Mouse (Mus musculus): ENCODE measurements at regions not wholly inside any gene's neighbourhood (a gene's known extent, or its start where the extent isn't known, plus 50 kb on each side); places are given as distances from the start of the nearest gene placed in this dataset.

- WGBS = 67% methylated on average over 1 of the region's 1 CpGs
- ATAC-seq (ENCODE audit: low read depth) = no peak
- H3K9me3 ChIP-seq (ENCODE audit: control insufficient read depth, low read length) = no peaks in the 10 kb centered on the region
- no peak overlapping the region for H3K27ac ChIP-seq (ENCODE audit: low read length)
- H3K9ac ChIP-seq (ENCODE audit: low read length) = no peak overlapping the region
- H3K27me3 ChIP-seq (ENCODE audit: control insufficient read depth, insufficient read depth, low read depth, low read length) = no peaks in the 10 kb centered on the region
- no peaks in the 10 kb centered on the region for H3K36me3 ChIP-seq (ENCODE audit: control insufficient read depth, insufficient read depth, low read length)
- no peak overlapping the region for H3K4me2 ChIP-seq (ENCODE audit: low read depth, low read length)
- H3K4me1 ChIP-seq (replicated peaks; ENCODE audit: control insufficient read depth, insufficient read depth, low read length) = no peaks in the 10 kb centered on the region
- H3K4me3 ChIP-seq (ENCODE audit: low read length) = no peak overlapping the region
Observed at GRCm38 (mm10) chr2:46506951-46507350, 1389.8 kb upstream of the Zeb2 start.

- Histone ChIP-seq H3K9ac (ENCODE audit: low read length) (no peak overlapping the region), H3K4me1 (replicated peaks; ENCODE audit: control insufficient read depth, insufficient read depth, low read length) (no peaks in the 10 kb centered on the region), H3K4me3 (ENCODE audit: low read length) (no peak overlapping the region), H3K4me2 (ENCODE audit: low read depth, low read length) (no peak overlapping the region), H3K36me3 (ENCODE audit: control insufficient read depth, insufficient read depth, low read length) (no peaks in the 10 kb centered on the region), H3K27me3 (ENCODE audit: control insufficient read depth, insufficient read depth, low read depth, low read length) (no peaks in the 10 kb centered on the region), H3K9me3 (ENCODE audit: control insufficient read depth, low read length) (no peaks in the 10 kb centered on the region), H3K27ac (ENCODE audit: low read length) (peak overlapping the region; percentile 36; the same call in 1 of the 2 replicates)
- WGBS = 49% methylated on average over 2 of the region's 2 CpGs
- peak; percentile 51 for ATAC-seq (ENCODE audit: low read depth)
Observed at GRCm38 (mm10) chr2:46503074-46503473, 1385.9 kb upstream of the Zeb2 start.

- ATAC-seq (ENCODE audit: low read depth) = no peak
- Histone ChIP-seq H3K4me3 (ENCODE audit: low read length) (no peak overlapping the region), H3K36me3 (ENCODE audit: control insufficient read depth, insufficient read depth, low read length) (no peaks in the 10 kb centered on the region), H3K9me3 (ENCODE audit: control insufficient read depth, low read length) (no peaks in the 10 kb centered on the region), H3K4me2 (ENCODE audit: low read depth, low read length) (no peak overlapping the region), H3K27ac (ENCODE audit: low read length) (no peak overlapping the region), H3K27me3 (ENCODE audit: control insufficient read depth, insufficient read depth, low read depth, low read length) (no peaks in the 10 kb centered on the region), H3K9ac (ENCODE audit: low read length) (no peak overlapping the region), H3K4me1 (replicated peaks; ENCODE audit: control insufficient read depth, insufficient read depth, low read length) (no peaks in the 10 kb centered on the region)
- 71% methylated on average over 2 of the region's 2 CpGs for WGBS
Observed at GRCm38 (mm10) chr2:46492299-46492698, 1375.1 kb upstream of the Zeb2 start.

GRCm38 (mm10) chr2:46491081-46491480 lies 1373.9 kb upstream of the Zeb2 start:
- no peaks in the 10 kb centered on the region for H3K9me3 ChIP-seq (ENCODE audit: control insufficient read depth, low read length)
- no peaks in the 10 kb centered on the region for H3K4me1 ChIP-seq (replicated peaks; ENCODE audit: control insufficient read depth, insufficient read depth, low read length)
- no peak overlapping the region for H3K9ac ChIP-seq (ENCODE audit: low read length)
- H3K27ac ChIP-seq (ENCODE audit: low read length) = no peak overlapping the region
- ATAC-seq (ENCODE audit: low read depth) = no peak
- H3K36me3 ChIP-seq (ENCODE audit: control insufficient read depth, insufficient read depth, low read length) = no peaks in the 10 kb centered on the region
- H3K4me3 ChIP-seq (ENCODE audit: low read length) = no peak overlapping the region
- no peak overlapping the region for H3K4me2 ChIP-seq (ENCODE audit: low read depth, low read length)
- H3K27me3 ChIP-seq (ENCODE audit: control insufficient read depth, insufficient read depth, low read depth, low read length) = no peaks in the 10 kb centered on the region
- WGBS = 81% methylated on average over 2 of the region's 2 CpGs

GRCm38 (mm10) chr2:46468936-46469629 lies 1351.9 kb upstream of the Zeb2 start:
- Histone ChIP-seq H3K27me3 (ENCODE audit: control insufficient read depth, insufficient read depth, low read depth, low read length) (no peaks in the 10 kb centered on the region), H3K27ac (ENCODE audit: low read length) (no peak overlapping the region), H3K36me3 (ENCODE audit: control insufficient read depth, insufficient read depth, low read length) (no peaks in the 10 kb centered on the region), H3K4me1 (replicated peaks; ENCODE audit: control insufficient read depth, insufficient read depth, low read length) (peaks cover 9% of the 10 kb centered on the region), H3K4me2 (ENCODE audit: low read depth, low read length) (no peak overlapping the region), H3K4me3 (ENCODE audit: low read length) (no peak overlapping the region), H3K9ac (ENCODE audit: low read length) (no peak overlapping the region), H3K9me3 (ENCODE audit: control insufficient read depth, low read length) (no peaks in the 10 kb centered on the region)
- 82% methylated on average over 5 of the region's 5 CpGs for WGBS
- ATAC-seq (ENCODE audit: low read depth) = no peak

GRCm38 (mm10) chr2:46465389-46465788 lies 1348.2 kb upstream of the Zeb2 start:
- WGBS = 21% methylated on average over 4 of the region's 4 CpGs
- peak overlapping the region; percentile 80 for H3K27ac ChIP-seq (ENCODE audit: low read length)

GRCm38 (mm10) chr2:46464913-46465312 lies 1347.7 kb upstream of the Zeb2 start:
- WGBS = 53% methylated on average over 1 of the region's 1 CpGs
- H3K9me3 ChIP-seq (ENCODE audit: control insufficient read depth, low read length) = no peaks in the 10 kb centered on the region
- no peak overlapping the region for H3K4me2 ChIP-seq (ENCODE audit: low read depth, low read length)
- no peak overlapping the region for H3K27ac ChIP-seq (ENCODE audit: low read length)
- H3K36me3 ChIP-seq (ENCODE audit: control insufficient read depth, insufficient read depth, low read length) = no peaks in the 10 kb centered on the region
- H3K9ac ChIP-seq (ENCODE audit: low read length) = no peak overlapping the region
- peaks cover 9% of the 10 kb centered on the region for H3K4me1 ChIP-seq (replicated peaks; ENCODE audit: control insufficient read depth, insufficient read depth, low read length)
- no peaks in the 10 kb centered on the region for H3K27me3 ChIP-seq (ENCODE audit: control insufficient read depth, insufficient read depth, low read depth, low read length)
- no peak overlapping the region for H3K4me3 ChIP-seq (ENCODE audit: low read length)
- ATAC-seq (ENCODE audit: low read depth) = peak; percentile 96

More at GRCm38 (mm10) chr2:46465389-46465788, 1348.2 kb upstream of the Zeb2 start:
- Histone ChIP-seq H3K4me1 (replicated peaks; ENCODE audit: control insufficient read depth, insufficient read depth, low read length) (peaks cover 9% of the 10 kb centered on the region), H3K4me2 (ENCODE audit: low read depth, low read length) (peak overlapping the region; percentile 48), H3K9ac (ENCODE audit: low read length) (no peak overlapping the region), H3K4me3 (ENCODE audit: low read length) (peak overlapping the region; percentile 7; the same call in 1 of the 2 replicates), H3K27me3 (ENCODE audit: control insufficient read depth, insufficient read depth, low read depth, low read length) (no peaks in the 10 kb centered on the region), H3K9me3 (ENCODE audit: control insufficient read depth, low read length) (no peaks in the 10 kb centered on the region), H3K36me3 (ENCODE audit: control insufficient read depth, insufficient read depth, low read length) (no peaks in the 10 kb centered on the region)
- ATAC-seq (ENCODE audit: low read depth) = peak; percentile 91

- WGBS = 85% methylated on average over 2 of the region's 2 CpGs
- no peak for ATAC-seq (ENCODE audit: low read depth)
- Histone ChIP-seq H3K36me3 (ENCODE audit: control insufficient read depth, insufficient read depth, low read length) (no peaks in the 10 kb centered on the region), H3K9ac (ENCODE audit: low read length) (no peak overlapping the region), H3K4me1 (replicated peaks; ENCODE audit: control insufficient read depth, insufficient read depth, low read length) (peaks cover 9% of the 10 kb centered on the region), H3K4me2 (ENCODE audit: low read depth, low read length) (no peak overlapping the region), H3K9me3 (ENCODE audit: control insufficient read depth, low read length) (no peaks in the 10 kb centered on the region), H3K27me3 (ENCODE audit: control insufficient read depth, insufficient read depth, low read depth, low read length) (no peaks in the 10 kb centered on the region), H3K4me3 (ENCODE audit: low read length) (no peak overlapping the region), H3K27ac (ENCODE audit: low read length) (no peak overlapping the region)
Observed at GRCm38 (mm10) chr2:46462670-46463069, 1345.5 kb upstream of the Zeb2 start.

GRCm38 (mm10) chr2:46450698-46451097 lies 1333.5 kb upstream of the Zeb2 start:
- Histone ChIP-seq H3K27me3 (ENCODE audit: control insufficient read depth, insufficient read depth, low read depth, low read length) (no peaks in the 10 kb centered on the region), H3K4me2 (ENCODE audit: low read depth, low read length) (no peak overlapping the region), H3K4me1 (replicated peaks; ENCODE audit: control insufficient read depth, insufficient read depth, low read length) (no peaks in the 10 kb centered on the region), H3K9me3 (ENCODE audit: control insufficient read depth, low read length) (no peaks in the 10 kb centered on the region), H3K4me3 (ENCODE audit: low read length) (no peak overlapping the region), H3K36me3 (ENCODE audit: control insufficient read depth, insufficient read depth, low read length) (no peaks in the 10 kb centered on the region), H3K9ac (ENCODE audit: low read length) (no peak overlapping the region), H3K27ac (ENCODE audit: low read length) (peak overlapping the region; percentile 61)
- peak; percentile 90 for ATAC-seq (ENCODE audit: low read depth)
- 19% methylated on average over 6 of the region's 6 CpGs for WGBS
